Mouse (Mus musculus): ENCODE data around the gene Angpt4. TPM values are rescaled to one million over a fixed set of nuclear protein-coding genes. Genes with fewer than 3 reads are reported as not detected.

Angpt4 gene
- polyA plus RNA-seq, 1 experiment: 2.1 TPM

- H3K4me3 ChIP-seq (ENCODE audit: insufficient read depth, low read length): no peak overlapping the region
- TF ChIP-seq CTCF (IDR thresholded peaks at IDR 0.05; ENCODE audit: borderline replicate concordance, insufficient read depth, low read length) (no peak), POLR2A (IDR thresholded peaks at IDR 0.05; ENCODE audit: low read depth, low read length) (no peak)
- no peak overlapping the region for H3K27ac ChIP-seq (ENCODE audit: insufficient read depth, low read length)
- peaks cover 10% of the 10 kb centered on the region for H3K4me1 ChIP-seq (ENCODE audit: control insufficient read depth, insufficient read depth, low read length)
Observed at GRCm38 (mm10) chr2:151910498-151910897, 512 bp upstream of the Angpt4 start.

DNA sequence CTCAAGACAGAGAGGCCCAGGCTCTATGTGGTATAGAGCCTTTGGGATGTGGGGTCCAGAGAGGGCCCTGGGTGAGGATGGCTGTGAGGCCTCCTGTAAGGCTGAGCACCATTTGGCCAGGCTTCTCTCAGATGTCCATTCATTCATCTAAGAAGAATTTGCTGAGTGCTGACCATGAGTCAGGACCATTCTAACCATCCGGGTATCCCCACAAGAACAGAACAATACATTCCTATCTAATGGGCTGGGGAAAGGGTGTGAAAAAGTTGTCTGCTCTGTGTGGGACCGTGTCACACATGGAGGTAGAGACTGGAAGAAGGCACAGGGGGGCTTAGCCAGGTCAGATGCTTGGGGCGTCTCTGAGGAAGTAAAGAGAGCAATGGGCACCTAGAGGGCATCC, 741 bp downstream of the Angpt4 start:
- TF ChIP-seq CTCF (IDR thresholded peaks at IDR 0.05; ENCODE audit: borderline replicate concordance, insufficient read depth, low read length) (no peak), POLR2A (IDR thresholded peaks at IDR 0.05; ENCODE audit: low read depth, low read length) (no peak)
- Histone ChIP-seq H3K4me1 (ENCODE audit: control insufficient read depth, insufficient read depth, low read length) (peaks cover 13% of the 10 kb centered on the region), H3K4me3 (ENCODE audit: insufficient read depth, low read length) (no peak overlapping the region), H3K27ac (ENCODE audit: insufficient read depth, low read length) (peak overlapping the region; percentile 58)

DNA sequence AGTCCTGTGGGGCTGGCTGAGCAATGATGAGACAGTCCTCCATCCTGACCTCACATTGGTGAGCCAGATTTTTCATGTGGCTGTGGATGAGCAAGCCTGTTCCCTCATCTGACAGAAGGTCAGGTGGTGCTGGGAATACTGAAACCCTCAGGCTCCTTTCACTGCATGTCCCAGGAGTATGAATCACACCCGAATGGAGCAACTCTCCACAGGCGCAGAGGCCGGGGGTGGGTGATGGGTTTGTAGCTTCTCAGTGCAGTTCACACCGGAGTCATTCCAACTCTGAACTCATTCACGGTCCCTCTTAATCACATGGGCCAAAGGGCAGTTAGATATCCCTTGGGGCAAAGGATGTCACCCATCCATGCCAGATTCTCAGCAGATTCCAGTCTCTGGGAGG, 3.1 kb downstream of the Angpt4 start:
- H3K4me1 ChIP-seq (ENCODE audit: control insufficient read depth, insufficient read depth, low read length): peaks cover 13% of the 10 kb centered on the region
- no peak for TF ChIP-seq CTCF (IDR thresholded peaks at IDR 0.05; ENCODE audit: borderline replicate concordance, insufficient read depth, low read length)
- no peak for TF ChIP-seq POLR2A (IDR thresholded peaks at IDR 0.05; ENCODE audit: low read depth, low read length)
- H3K27ac ChIP-seq (ENCODE audit: insufficient read depth, low read length): no peak overlapping the region
- no peak overlapping the region for H3K4me3 ChIP-seq (ENCODE audit: insufficient read depth, low read length)

- Histone ChIP-seq H3K4me1 (ENCODE audit: control insufficient read depth, insufficient read depth, low read length) (peaks cover 13% of the 10 kb centered on the region), H3K27ac (ENCODE audit: insufficient read depth, low read length) (no peak overlapping the region), H3K4me3 (ENCODE audit: insufficient read depth, low read length) (no peak overlapping the region)
- no peak for TF ChIP-seq POLR2A (IDR thresholded peaks at IDR 0.05; ENCODE audit: low read depth, low read length)
- TF ChIP-seq CTCF (IDR thresholded peaks at IDR 0.05; ENCODE audit: borderline replicate concordance, insufficient read depth, low read length): no peak
Observed at GRCm38 (mm10) chr2:151915111-151915510, 4.1 kb downstream of the Angpt4 start.

DNA sequence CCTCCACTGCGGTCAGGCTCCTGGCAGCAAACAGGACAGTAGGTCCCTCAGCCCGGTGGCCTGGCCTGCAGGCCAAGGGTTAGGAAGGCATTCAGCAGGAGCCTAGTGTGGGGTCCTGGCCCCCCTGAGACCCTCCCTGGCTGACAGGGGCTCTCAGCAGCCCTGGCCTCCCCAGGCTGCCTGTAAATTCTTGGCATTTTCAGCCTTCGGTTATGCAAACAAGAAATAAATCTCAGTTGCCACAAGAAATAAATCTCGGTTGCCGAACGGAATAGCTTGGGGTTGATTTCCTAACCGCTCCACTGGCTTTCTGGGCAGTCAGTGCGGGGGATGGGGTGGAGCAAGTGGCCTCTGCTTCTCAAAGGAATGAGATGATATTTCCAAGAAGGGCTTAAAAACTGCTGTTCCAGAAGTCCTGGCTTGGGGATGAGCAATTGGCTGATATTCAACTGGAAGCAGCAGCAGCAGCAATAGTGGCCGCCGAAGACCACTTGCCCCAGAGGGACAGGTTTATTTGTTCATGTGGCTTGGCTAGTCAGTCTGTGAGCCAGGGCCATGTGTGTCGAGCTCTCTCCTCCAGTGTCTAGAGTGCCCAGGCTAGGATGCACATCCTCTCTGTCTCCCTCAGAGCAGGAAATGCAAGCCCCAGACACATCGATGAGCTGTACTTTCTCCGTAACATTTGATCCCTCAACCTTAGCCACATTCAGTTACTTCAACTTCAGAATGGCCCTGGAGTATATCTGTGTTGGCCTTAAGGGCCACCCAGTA, 5.2 kb downstream of the Angpt4 start:
- Histone ChIP-seq H3K4me3 (ENCODE audit: insufficient read depth, low read length) (no peak overlapping the region), H3K4me1 (ENCODE audit: control insufficient read depth, insufficient read depth, low read length) (peaks cover 16% of the 10 kb centered on the region), H3K27ac (ENCODE audit: insufficient read depth, low read length) (peak overlapping the region; percentile 54)
- no peak for TF ChIP-seq POLR2A (IDR thresholded peaks at IDR 0.05; ENCODE audit: low read depth, low read length)
- TF ChIP-seq CTCF (IDR thresholded peaks at IDR 0.05; ENCODE audit: borderline replicate concordance, insufficient read depth, low read length): no peak

GRCm38 (mm10) chr2:151919140-151919539, 8.1 kb downstream of the Angpt4 start:
- H3K4me1 ChIP-seq (ENCODE audit: control insufficient read depth, insufficient read depth, low read length): peaks cover 11% of the 10 kb centered on the region
- H3K4me3 ChIP-seq (ENCODE audit: insufficient read depth, low read length): no peak overlapping the region
- TF ChIP-seq CTCF (IDR thresholded peaks at IDR 0.05; ENCODE audit: borderline replicate concordance, insufficient read depth, low read length) (no peak), POLR2A (IDR thresholded peaks at IDR 0.05; ENCODE audit: low read depth, low read length) (no peak)
- H3K27ac ChIP-seq (ENCODE audit: insufficient read depth, low read length): no peak overlapping the region

DNA sequence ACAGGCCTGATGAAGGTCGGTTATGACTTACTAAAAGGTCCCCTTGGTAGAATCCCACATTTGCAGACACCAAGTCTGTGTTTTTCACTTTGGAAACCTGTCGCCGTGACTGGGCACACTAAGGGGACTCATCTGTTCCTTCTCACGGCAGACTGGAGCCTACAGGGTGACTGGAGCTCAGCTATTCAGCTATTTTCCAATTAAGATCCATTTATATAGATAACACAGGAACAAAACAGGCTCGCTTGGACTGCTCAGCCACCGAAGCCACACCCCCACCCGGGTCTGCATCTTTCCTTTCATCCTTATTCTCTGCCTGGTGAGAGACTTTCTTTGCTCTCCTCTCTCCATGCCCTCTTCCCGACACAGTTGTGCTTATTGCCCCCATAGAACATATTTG, 10.1 kb downstream of the Angpt4 start:
- TF ChIP-seq POLR2A (IDR thresholded peaks at IDR 0.05; ENCODE audit: low read depth, low read length) (no peak), CTCF (IDR thresholded peaks at IDR 0.05; ENCODE audit: borderline replicate concordance, insufficient read depth, low read length) (no peak)
- Histone ChIP-seq H3K4me1 (ENCODE audit: control insufficient read depth, insufficient read depth, low read length) (peaks cover 11% of the 10 kb centered on the region), H3K27ac (ENCODE audit: insufficient read depth, low read length) (no peak overlapping the region), H3K4me3 (ENCODE audit: insufficient read depth, low read length) (no peak overlapping the region)

GRCm38 (mm10) chr2:151921596-151921995, 10.6 kb downstream of the Angpt4 start:
- Histone ChIP-seq H3K27ac (ENCODE audit: insufficient read depth, low read length) (no peak overlapping the region), H3K4me1 (ENCODE audit: control insufficient read depth, insufficient read depth, low read length) (peaks cover 9% of the 10 kb centered on the region), H3K4me3 (ENCODE audit: insufficient read depth, low read length) (no peak overlapping the region)
- TF ChIP-seq CTCF (IDR thresholded peaks at IDR 0.05; ENCODE audit: borderline replicate concordance, insufficient read depth, low read length) (no peak), POLR2A (IDR thresholded peaks at IDR 0.05; ENCODE audit: low read depth, low read length) (no peak)

DNA sequence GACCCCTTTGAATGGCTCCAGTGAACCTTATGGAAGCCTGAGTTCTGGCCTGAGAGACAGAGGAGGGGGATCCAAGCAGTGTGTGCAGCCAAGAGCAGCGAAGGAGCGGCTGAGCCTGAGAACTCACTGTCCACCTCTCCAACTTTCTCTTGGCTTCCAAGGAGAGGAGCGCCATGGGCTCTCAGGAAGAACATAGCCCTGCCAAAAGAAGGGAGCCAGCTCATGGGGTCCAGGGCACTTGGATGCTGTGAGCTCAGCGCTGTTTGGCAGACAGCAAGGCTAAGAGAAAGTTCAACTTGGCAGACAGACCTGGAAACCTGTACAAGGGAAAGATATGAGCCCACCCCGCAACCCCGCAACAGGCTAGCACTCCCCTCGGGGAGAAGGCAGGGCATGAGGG, 13.3 kb downstream of the Angpt4 start:
- H3K27ac ChIP-seq (ENCODE audit: insufficient read depth, low read length): no peak overlapping the region
- TF ChIP-seq CTCF (IDR thresholded peaks at IDR 0.05; ENCODE audit: borderline replicate concordance, insufficient read depth, low read length) (no peak), POLR2A (IDR thresholded peaks at IDR 0.05; ENCODE audit: low read depth, low read length) (no peak)

GRCm38 (mm10) chr2:151925715-151926114, 14.7 kb downstream of the Angpt4 start:
- Histone ChIP-seq H3K4me1 (ENCODE audit: control insufficient read depth, insufficient read depth, low read length) (0 out of 2 replicates have a peak, but pooled peaks cover 8% of the 10 kb centered on the region), H3K4me3 (ENCODE audit: insufficient read depth, low read length) (no peak overlapping the region), H3K27ac (ENCODE audit: insufficient read depth, low read length) (no peak overlapping the region)
- no peak for TF ChIP-seq CTCF (IDR thresholded peaks at IDR 0.05; ENCODE audit: borderline replicate concordance, insufficient read depth, low read length)
- TF ChIP-seq POLR2A (IDR thresholded peaks at IDR 0.05; ENCODE audit: low read depth, low read length): no peak

More for the DNA sequence above, 13.3 kb downstream of the Angpt4 start:
- Histone ChIP-seq H3K4me1 (ENCODE audit: control insufficient read depth, insufficient read depth, low read length) (0 out of 2 replicates have a peak, but pooled peaks cover 8% of the 10 kb centered on the region), H3K4me3 (ENCODE audit: insufficient read depth, low read length) (no peak overlapping the region)
